Comparison of ENCODE assay signal across 7 mouse cellular contexts in genomic region chr4:31404840-31405714, GRCm38 (mm10).
A peak's percentile ranks its signal among the peaks of the same experiment; 100 is the strongest.
DNase-seq lines count a peak whose midpoint lies in the region; ATAC-seq and TF ChIP-seq lines count a peak whose summit lies in the region.

No protein-coding gene starts in this region.

- peak overlapping the region; percentile 35 for H3K4me2 ChIP-seq in embryonic facial prominence, embryonic 15.5 days (replicated peaks)
- peak overlapping the region; percentile 61 for H3K4me2 ChIP-seq in heart, embryonic 16.5 days (ENCODE audit: low read depth, low read length)

- peaks cover 17% of the 10 kb centered on the region for H3K4me1 ChIP-seq in embryonic facial prominence, embryonic 15.5 days
- peaks cover 15% of the 10 kb centered on the region for H3K4me1 ChIP-seq in heart, embryonic 16.5 days (ENCODE audit: control insufficient read depth, insufficient read depth, low read length)

- TF ChIP-seq CTCF in layer of hippocampus, adult 2 months (conservative IDR thresholded peaks at IDR 0.05): no peak

- no peak overlapping the region for H3K9ac ChIP-seq in embryonic facial prominence, embryonic 15.5 days
- H3K9ac ChIP-seq in heart, embryonic 16.5 days (ENCODE audit: low read length): no peak overlapping the region; the same call in 1 of the 2 replicates

- no peak overlapping the region for H3K27ac ChIP-seq in layer of hippocampus, adult 2 months
- H3K27ac ChIP-seq in embryonic facial prominence, embryonic 15.5 days (replicated peaks): peak overlapping the region; percentile 63; the same call in 1 of the 2 replicates
- peak overlapping the region; percentile 79 for H3K27ac ChIP-seq in heart, embryonic 16.5 days (ENCODE audit: low read length)

- H3K36me3 ChIP-seq in embryonic facial prominence, embryonic 15.5 days: no peaks in the 10 kb centered on the region
- no peaks in the 10 kb centered on the region for H3K36me3 ChIP-seq in heart, embryonic 16.5 days (ENCODE audit: control insufficient read depth, insufficient read depth)

- 0 out of 2 replicates have a peak, but pooled peaks have one; percentile 60 for ATAC-seq in embryonic facial prominence, embryonic 15.5 days (ENCODE audit: insufficient number of reproducible peaks, low FRiP score, low TSS enrichment, low read depth)
- ATAC-seq in heart, embryonic 16.5 days (replicated peaks; ENCODE audit: extremely low read depth, insufficient read depth, low FRiP score): peak; percentile 88

- no peak for DNase-seq in layer of hippocampus, adult 2 months (ENCODE audit: low spot score in 2 of 2)
- DNase-seq in layer of hippocampus, adult 9-10 months (ENCODE audit: low spot score): no peak
- DNase-seq in lung, postnatal 4 days: peak; percentile 13 to 43
- no peak for DNase-seq in testis, postnatal 10 days (ENCODE audit: low spot score)
- no peak for DNase-seq in ovary, postnatal 36 days (ENCODE audit: low spot score)

- WGBS in embryonic facial prominence, embryonic 15.5 days: 18% methylated on average over 16 of the region's 16 CpGs
- WGBS in heart, embryonic 16.5 days: 17% methylated on average over 16 of the region's 16 CpGs

- peak overlapping the region; percentile 33 for H3K4me3 ChIP-seq in layer of hippocampus, adult 2 months
- H3K4me3 ChIP-seq in embryonic facial prominence, embryonic 15.5 days (replicated peaks): peak overlapping the region; percentile 6
- H3K4me3 ChIP-seq in heart, embryonic 16.5 days (ENCODE audit: low read length): peak overlapping the region; percentile 38

- no peaks in the 10 kb centered on the region for H3K9me3 ChIP-seq in embryonic facial prominence, embryonic 15.5 days (replicated peaks)
- no peaks in the 10 kb centered on the region for H3K9me3 ChIP-seq in heart, embryonic 16.5 days (replicated peaks; ENCODE audit: control insufficient read depth, low read length)

- H3K27me3 ChIP-seq in embryonic facial prominence, embryonic 15.5 days: no peaks in the 10 kb centered on the region
- H3K27me3 ChIP-seq in heart, embryonic 16.5 days (ENCODE audit: control insufficient read depth, insufficient read depth, low read length): no peaks in the 10 kb centered on the region

Comparison
In these comparisons a context has a peak if more than half of its experiments do, and no peak if none do; other contexts are left out.
1. DNase-seq: peak in lung, postnatal 4 days (2 of 2); none in layer of hippocampus, adult 2 months (0 of 2), layer of hippocampus, adult 9-10 months (single experiment), testis, postnatal 10 days (single experiment) and ovary, postnatal 36 days (single experiment).
2. Peak in every context shown above with its lines, with median percentiles within 50 percentile points of each other: H3K4me3 ChIP-seq.